Mouse (Mus musculus): ENCODE measurements around the gene Rxfp2. TPM values are rescaled to one million over a fixed set of nuclear protein-coding genes. Genes with fewer than 3 reads are reported as not detected.

Gene Rxfp2
- total and polyA plus RNA-seq, 2 experiments: not detected

- H3K36me3 ChIP-seq (ENCODE audit: control insufficient read depth, insufficient read depth, low read length): no peaks in the 10 kb centered on the region
- DNase-seq (ENCODE audit: extremely low read depth, low read depth, low spot score): no peak
- H3K4me1 ChIP-seq (ENCODE audit: control insufficient read depth, insufficient read depth, low read length): peaks cover 3% of the 10 kb centered on the region; the same call in 1 of the 2 replicates
- H3K27ac ChIP-seq (replicated peaks; ENCODE audit: insufficient read depth, low read depth, low read length): no peak overlapping the region
- 63% methylated on average over 16 of the region's 16 CpGs for WGBS
- H3K4me3 ChIP-seq (ENCODE audit: insufficient read depth, low read depth, low read length): no peak overlapping the region
- H3K9ac ChIP-seq (ENCODE audit: low read depth, low read length): no peak overlapping the region
- H3K79me2 ChIP-seq (ENCODE audit: control insufficient read depth, insufficient read depth, low read length): no peaks in the 10 kb centered on the region
- H3K27me3 ChIP-seq (ENCODE audit: control insufficient read depth, insufficient read depth, low read length): 0 out of 2 replicates have a peak, but pooled peaks cover 3% of the 10 kb centered on the region
- TF ChIP-seq POLR2A (IDR thresholded peaks at IDR 0.05; ENCODE audit: extremely low read depth, insufficient read depth, low read length): no peak
- no peak for TF ChIP-seq CTCF (IDR thresholded peaks at IDR 0.05; ENCODE audit: low read depth, low read length)
Observed at GRCm38 (mm10) chr5:150115271-150116092, 97.0 kb downstream of the Rxfp2 start.

- 57% methylated on average over 9 of the region's 9 CpGs for WGBS
- Histone ChIP-seq H3K9ac (ENCODE audit: low read depth, low read length) (no peak overlapping the region), H3K4me3 (ENCODE audit: insufficient read depth, low read depth, low read length) (no peak overlapping the region)
Observed at GRCm38 (mm10) chr5:150116216-150116905, 97.9 kb downstream of the Rxfp2 start.

GRCm38 (mm10) chr5:150116906-150117216 lies 98.4 kb downstream of the Rxfp2 start:
- Histone ChIP-seq H3K4me3 (ENCODE audit: insufficient read depth, low read depth, low read length) (no peak overlapping the region), H3K27ac (replicated peaks; ENCODE audit: insufficient read depth, low read depth, low read length) (no peak overlapping the region), H3K4me1 (ENCODE audit: control insufficient read depth, insufficient read depth, low read length) (peaks cover 3% of the 10 kb centered on the region; the same call in 1 of the 2 replicates), H3K36me3 (ENCODE audit: control insufficient read depth, insufficient read depth, low read length) (no peaks in the 10 kb centered on the region), H3K9ac (ENCODE audit: low read depth, low read length) (no peak overlapping the region), H3K79me2 (ENCODE audit: control insufficient read depth, insufficient read depth, low read length) (no peaks in the 10 kb centered on the region), H3K27me3 (ENCODE audit: control insufficient read depth, insufficient read depth, low read length) (0 out of 2 replicates have a peak, but pooled peaks cover 3% of the 10 kb centered on the region)
- DNase-seq (ENCODE audit: extremely low read depth, low read depth, low spot score): no peak
- WGBS: 84% methylated on average over 6 of the region's 6 CpGs
- TF ChIP-seq POLR2A (IDR thresholded peaks at IDR 0.05; ENCODE audit: extremely low read depth, insufficient read depth, low read length) (no peak), CTCF (IDR thresholded peaks at IDR 0.05; ENCODE audit: low read depth, low read length) (peak; percentile 50)

More at GRCm38 (mm10) chr5:150116216-150116905, 97.9 kb downstream of the Rxfp2 start:
- Histone ChIP-seq H3K4me1 (ENCODE audit: control insufficient read depth, insufficient read depth, low read length) (peaks cover 3% of the 10 kb centered on the region; the same call in 1 of the 2 replicates), H3K27me3 (ENCODE audit: control insufficient read depth, insufficient read depth, low read length) (0 out of 2 replicates have a peak, but pooled peaks cover 3% of the 10 kb centered on the region), H3K36me3 (ENCODE audit: control insufficient read depth, insufficient read depth, low read length) (no peaks in the 10 kb centered on the region), H3K27ac (replicated peaks; ENCODE audit: insufficient read depth, low read depth, low read length) (no peak overlapping the region), H3K79me2 (ENCODE audit: control insufficient read depth, insufficient read depth, low read length) (no peaks in the 10 kb centered on the region)
- TF ChIP-seq POLR2A (IDR thresholded peaks at IDR 0.05; ENCODE audit: extremely low read depth, insufficient read depth, low read length): no peak
- TF ChIP-seq CTCF (IDR thresholded peaks at IDR 0.05; ENCODE audit: low read depth, low read length): no peak
- DNase-seq (ENCODE audit: extremely low read depth, low read depth, low spot score): no peak

- Histone ChIP-seq H3K4me1 (ENCODE audit: control insufficient read depth, insufficient read depth, low read length) (peaks cover 3% of the 10 kb centered on the region; the same call in 1 of the 2 replicates), H3K27ac (replicated peaks; ENCODE audit: insufficient read depth, low read depth, low read length) (no peak overlapping the region), H3K27me3 (ENCODE audit: control insufficient read depth, insufficient read depth, low read length) (0 out of 2 replicates have a peak, but pooled peaks cover 3% of the 10 kb centered on the region), H3K9ac (ENCODE audit: low read depth, low read length) (no peak overlapping the region), H3K79me2 (ENCODE audit: control insufficient read depth, insufficient read depth, low read length) (no peaks in the 10 kb centered on the region), H3K36me3 (ENCODE audit: control insufficient read depth, insufficient read depth, low read length) (no peaks in the 10 kb centered on the region), H3K4me3 (ENCODE audit: insufficient read depth, low read depth, low read length) (no peak overlapping the region; the same call in 1 of the 2 replicates)
- TF ChIP-seq CTCF (IDR thresholded peaks at IDR 0.05; ENCODE audit: low read depth, low read length) (no peak), POLR2A (IDR thresholded peaks at IDR 0.05; ENCODE audit: extremely low read depth, insufficient read depth, low read length) (no peak)
- DNase-seq (ENCODE audit: extremely low read depth, low read depth, low spot score): no peak
- 21% methylated on average over 8 of the region's 8 CpGs for WGBS
Observed at GRCm38 (mm10) chr5:150118124-150118454, 99.6 kb downstream of the Rxfp2 start.

- 2% methylated on average over 65 of the region's 68 CpGs for WGBS
- H3K79me2 ChIP-seq (ENCODE audit: control insufficient read depth, insufficient read depth, low read length): no peaks in the 10 kb centered on the region
- 0 out of 2 replicates have a peak, but pooled peaks cover 3% of the 10 kb centered on the region for H3K27me3 ChIP-seq (ENCODE audit: control insufficient read depth, insufficient read depth, low read length)
- DNase-seq (ENCODE audit: extremely low read depth, low read depth, low spot score): peak; percentile 6
- H3K9ac ChIP-seq (ENCODE audit: low read depth, low read length): peak within 1 kb of the TSS; percentile 59; the same call in 1 of the 2 replicates
- H3K27ac ChIP-seq (replicated peaks; ENCODE audit: insufficient read depth, low read depth, low read length): no peak within 1 kb of the TSS
- H3K4me1 ChIP-seq (ENCODE audit: control insufficient read depth, insufficient read depth, low read length): peaks cover 3% of the 10 kb centered on the region; the same call in 1 of the 2 replicates
- no peaks in the 10 kb centered on the region for H3K36me3 ChIP-seq (ENCODE audit: control insufficient read depth, insufficient read depth, low read length)
- no peak for TF ChIP-seq CTCF (IDR thresholded peaks at IDR 0.05; ENCODE audit: low read depth, low read length)
- TF ChIP-seq POLR2A (IDR thresholded peaks at IDR 0.05; ENCODE audit: extremely low read depth, insufficient read depth, low read length): no peak
- H3K4me3 ChIP-seq (ENCODE audit: insufficient read depth, low read depth, low read length): peak within 1 kb of the TSS; percentile 71
Observed at GRCm38 (mm10) chr5:150118455-150119241, 100.2 kb downstream of the Rxfp2 start, which contains the start of gene Fry. TSS of gene Fry (plus strand) at chr5:150118645.
